Comparison of ENCODE assay signal across 8 mouse cellular contexts in the genomic region with DNA sequence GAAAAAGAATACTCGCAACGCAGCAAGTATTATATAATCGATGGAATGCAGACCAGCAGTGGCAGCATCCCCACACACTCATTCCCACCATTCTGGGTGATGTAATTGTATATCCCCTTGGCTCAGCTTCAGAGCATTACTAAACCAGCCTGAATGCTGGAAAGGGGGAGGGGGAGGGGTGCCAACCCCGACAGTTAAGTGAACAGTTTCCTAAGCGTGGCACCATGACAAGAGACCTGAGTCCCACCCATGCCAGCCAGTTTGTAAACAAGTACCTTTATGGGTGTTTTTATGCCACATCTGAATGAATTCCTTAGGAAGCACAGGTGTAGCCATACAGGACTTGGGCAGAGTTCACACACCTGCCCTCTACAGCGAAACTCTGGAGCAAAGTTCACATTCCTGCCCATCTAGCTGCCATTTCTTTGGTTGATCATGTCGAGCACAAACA. TPM values are rescaled to one million over a fixed set of nuclear protein-coding genes. Genes with fewer than 3 reads are reported as not detected.
DNase-seq lines count a peak whose midpoint lies in the region; ATAC-seq and TF ChIP-seq lines count a peak whose summit lies in the region.

No protein-coding gene starts in this region.

- H3K4me1 ChIP-seq in heart, embryonic 15.5 days (replicated peaks), result peaks cover 21% of the 10 kb centered on the region
- H3K4me1 ChIP-seq in lung, embryonic 14.5 days (ENCODE audit: insufficient read depth), result peaks cover 13% of the 10 kb centered on the region

- 28% methylated on average over 7 of the region's 7 CpGs for WGBS in heart, embryonic 15.5 days
- 8% methylated on average over 7 of the region's 7 CpGs for WGBS in lung, embryonic 14.5 days

- no peaks in the 10 kb centered on the region for H3K27me3 ChIP-seq in heart, embryonic 15.5 days
- H3K27me3 ChIP-seq in lung, embryonic 14.5 days (ENCODE audit: insufficient read depth, low read length), result no peaks in the 10 kb centered on the region

- intact Hi-C loops in heart, postnatal 25 days (cut with DNase I), result loop anchor here (5.0 kb wide), 1 partner anchor 48 kb away; no protein-coding TSS in a partner anchor

- peak overlapping the region; percentile 22 for H3K4me3 ChIP-seq in heart, embryonic 15.5 days
- H3K4me3 ChIP-seq in lung, embryonic 14.5 days (ENCODE audit: low read depth, low read length), result no peak overlapping the region

- no peak; the same call in 1 of the 2 replicates for TF ChIP-seq CTCF in lung, embryonic 14.5 days (IDR thresholded peaks at IDR 0.05; ENCODE audit: low read depth)

- peak; percentile 95 for DNase-seq in heart, adult 11 months
- no peak for DNase-seq in heart, postnatal 25 days (ENCODE audit: low spot score)
- DNase-seq in cerebellum, adult 9-11 months, result peak; percentile 66
- DNase-seq in kidney, postnatal 36 days, result peak; percentile 56 to 65
- peak; percentile 87 for DNase-seq in lung, embryonic 14.5 days

- H3K4me2 ChIP-seq in heart, embryonic 15.5 days, result peak overlapping the region; percentile 54
- peak overlapping the region; percentile 55 for H3K4me2 ChIP-seq in lung, embryonic 14.5 days

- H3K9me3 ChIP-seq in heart, embryonic 15.5 days (replicated peaks), result no peaks in the 10 kb centered on the region
- H3K9me3 ChIP-seq in lung, embryonic 14.5 days (ENCODE audit: low read depth, low read length), result no peaks in the 10 kb centered on the region

- peak; percentile 72 for ATAC-seq in heart, embryonic 15.5 days (replicated peaks; ENCODE audit: insufficient number of reproducible peaks, insufficient read depth, low FRiP score, low read depth)
- ATAC-seq in lung, embryonic 14.5 days (ENCODE audit: insufficient read depth), result peak; percentile 85
- no peak for ATAC-seq in activated CD4-positive, CD25-positive, alpha-beta regulatory T cell, adult 4 months
- ATAC-seq in monocyte, adult 5-6 weeks (replicated peaks; ENCODE audit: insufficient number of reproducible peaks, low FRiP score, low TSS enrichment, poor library complexity, severe bottlenecking), result no peak

- H3K36me3 ChIP-seq in heart, embryonic 15.5 days, result no peaks in the 10 kb centered on the region
- no peaks in the 10 kb centered on the region for H3K36me3 ChIP-seq in lung, embryonic 14.5 days (ENCODE audit: insufficient read depth)

- H3K27ac ChIP-seq in heart, embryonic 15.5 days, result peak overlapping the region; percentile 77
- H3K27ac ChIP-seq in lung, embryonic 14.5 days (ENCODE audit: low read depth), result peak overlapping the region; percentile 93

- no peak overlapping the region for H3K9ac ChIP-seq in heart, embryonic 15.5 days
- H3K9ac ChIP-seq in lung, embryonic 14.5 days, result no peak overlapping the region

RNA-seq across cellular contexts. Expression of a gene that starts 53.0 kb away (rescaled TPM):
- 10 to 100 TPM; 20.0 to 20.8 TPM for total RNA-seq in heart, postnatal 25 days (2021)
- polyA plus RNA-seq in heart, embryonic 15.5 days (2015; fragmentation: Nextera tagmentation; extraction: Ambion mirVana), result 7.1 and 9.0 TPM in 2 replicates
- 9.4 and 11.4 TPM in 2 replicates for polyA plus RNA-seq in lung, embryonic 14.5 days (2014; fragmentation: Nextera tagmentation; extraction: Ambion mirVana)
- polyA plus RNA-seq in activated CD4-positive, CD25-positive, alpha-beta regulatory T cell, adult 4 months (2017; shearing (Covaris generic)), result 1 to 10 TPM; 3.2 to 3.6 TPM
- total RNA-seq in monocyte, adult 5-6 weeks (2017), result 5.4 to 7.1 TPM (median 6.8 TPM) in 3 replicates

Comparison
In these comparisons a context has a peak if more than half of its experiments do, and no peak if none do; other contexts are left out.
1. ATAC-seq: peak in heart, embryonic 15.5 days (single experiment) and lung, embryonic 14.5 days (single experiment); none in activated CD4-positive, CD25-positive, alpha-beta regulatory T cell, adult 4 months (single experiment) and monocyte, adult 5-6 weeks (single experiment).